Mouse (Mus musculus) midbrain, embryonic 14.5 days (tissue): ENCODE measurements around the gene Aldh9a1. TPM values are rescaled to one million over a fixed set of nuclear protein-coding genes. Genes with fewer than 3 reads are reported as not detected.

Experiments
- ATAC-seq: fragments of 200-750 bp; cut with Nextera tagmentation; 2 replicates; pipeline ENCODE4 v1.8.0; 2017; ENCODE audit warnings: moderate number of reproducible peaks, moderate library complexity; ENCODE audit not compliant: low FRiP score, low TSS enrichment
- DNase-seq: peaks from one replicate; pipeline ENCODE4 v3.0.0-alpha.2; 2015
- H3K27ac ChIP-seq: fragments of 300-500 bp; sonication (generic); replicated peaks from 2 replicates; pipeline ENCODE4 v1.5.1; 2014; ENCODE audit warnings: mild to moderate bottlenecking, low read depth, low read length, moderate library complexity
- H3K27me3 ChIP-seq: fragments of 300-500 bp; sonication (generic); 2 replicates; pipeline ENCODE4 v1.6.1; 2014; ENCODE audit warnings: low read length, control low read depth, mixed read lengths; ENCODE audit not compliant: control insufficient read depth, insufficient read depth
- H3K36me3 ChIP-seq: fragments of 300-500 bp; sonication (generic); 2 replicates; pipeline ENCODE4 v1.6.1; 2014; ENCODE audit warnings: low read length, control low read depth; ENCODE audit not compliant: control insufficient read depth, insufficient read depth
- H3K4me1 ChIP-seq: fragments of 300-500 bp; sonication (generic); 2 replicates; pipeline ENCODE4 v1.6.1; 2014; ENCODE audit warnings: mild to moderate bottlenecking, antibody characterized with exemption, low read length, control low read depth; ENCODE audit not compliant: control insufficient read depth, insufficient read depth
- H3K4me2 ChIP-seq: fragments of 300-500 bp; sonication (generic); 2 replicates; pipeline ENCODE4 v1.6.1; 2014; ENCODE audit warnings: mild to moderate bottlenecking, low read length, moderate library complexity
- H3K4me3 ChIP-seq: fragments of 300-500 bp; sonication (generic); replicated peaks from 2 replicates; pipeline ENCODE4 v1.5.1; 2014; ENCODE audit warnings: low read depth, low read length
- H3K9ac ChIP-seq: fragments of 300-500 bp; sonication (generic); replicated peaks from 2 replicates; pipeline ENCODE4 v1.6.1; 2014; ENCODE audit warnings: mild to moderate bottlenecking, low read length, moderate library complexity
- H3K9me3 ChIP-seq: fragments of 300-500 bp; sonication (generic); 2 replicates; pipeline ENCODE4 v1.6.1; 2016; ENCODE audit warnings: low read length, control low read depth, mixed read lengths; ENCODE audit not compliant: control insufficient read depth
- WGBS: fragments of 180-500 bp; shearing (Covaris S2); extraction: QIAGEN DNeasy Blood & Tissue Kit; methylation state at CpG from one replicate; pipeline ENCODE4 v1.1.7; 2014; 5-methylcytosine and 5-hydroxymethylcytosine counted together
- polyA plus RNA-seq: library from polyadenylated mRNA; unstranded; fragments of >200 nt; fragmentation: Nextera tagmentation; extraction: Ambion mirVana; gene quantifications from 2 replicates; pipeline ENCODE4 v1.2.1, GENCODE M21; 2014

The Aldh9a1 gene
- polyA plus RNA-seq, 1 experiment from 2014 or later, result 28.6 TPM

DNA sequence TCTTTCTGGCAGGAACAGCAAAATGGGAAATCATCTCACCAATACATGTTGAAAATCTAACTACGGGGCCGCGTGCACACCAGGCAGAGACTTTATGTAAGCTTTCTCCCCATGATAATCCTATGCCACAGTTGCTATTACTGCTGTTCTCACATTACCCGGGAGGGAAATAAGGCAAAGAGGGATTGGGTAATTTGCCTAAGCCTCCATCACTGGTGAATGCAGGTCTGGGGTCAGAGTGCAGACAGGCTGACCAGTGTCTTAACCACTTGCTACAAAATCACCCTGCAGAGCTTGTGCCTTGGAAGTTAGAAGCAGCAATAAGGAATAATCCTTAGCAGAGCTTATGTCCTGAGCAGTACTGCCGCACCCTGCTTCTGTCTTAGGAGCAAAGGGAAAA, 35.8 kb downstream of the Aldh9a1 start:
- no peak for DNase-seq
- 33% methylated on average over 5 of the region's 5 CpGs for WGBS

DNA sequence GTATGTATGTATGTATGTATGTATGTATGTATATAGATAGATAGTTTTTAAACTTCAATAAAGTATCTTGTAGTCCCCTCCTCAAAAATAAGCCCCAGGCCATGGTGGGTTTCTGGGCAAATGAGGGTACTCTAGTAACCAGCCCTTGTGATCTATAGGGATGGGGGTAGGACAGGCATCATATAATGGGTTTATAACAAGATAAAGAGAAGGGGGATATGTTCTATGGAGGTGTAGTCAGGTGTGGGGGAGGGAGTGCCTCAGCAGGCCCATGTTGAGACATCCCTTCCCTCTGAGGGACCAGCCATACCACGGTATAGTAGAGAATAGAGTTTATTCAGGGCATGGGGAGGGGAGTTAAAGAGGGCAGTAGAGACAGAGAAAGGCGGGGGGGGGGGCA, 36.7 kb downstream of the Aldh9a1 start:
- Histone ChIP-seq H3K36me3 (no peaks in the 10 kb centered on the region), H3K27ac (no peak overlapping the region), H3K9me3 (no peaks in the 10 kb centered on the region), H3K9ac (no peak overlapping the region), H3K4me2 (no peak overlapping the region), H3K4me1 (no peaks in the 10 kb centered on the region), H3K4me3 (no peak overlapping the region), H3K27me3 (no peaks in the 10 kb centered on the region)
- 60% methylated on average over 2 of the region's 2 CpGs for WGBS
- DNase-seq (no peak), ATAC-seq (no peak)

More for the DNA sequence above, 35.8 kb downstream of the Aldh9a1 start:
- no peaks in the 10 kb centered on the region for H3K27me3 ChIP-seq
- no peaks in the 10 kb centered on the region for H3K9me3 ChIP-seq
- no peaks in the 10 kb centered on the region for H3K36me3 ChIP-seq
- H3K9ac ChIP-seq, result no peak overlapping the region
- H3K27ac ChIP-seq, result no peak overlapping the region
- no peak for ATAC-seq
- no peaks in the 10 kb centered on the region for H3K4me1 ChIP-seq
- H3K4me2 ChIP-seq, result no peak overlapping the region
- no peak overlapping the region for H3K4me3 ChIP-seq

DNA sequence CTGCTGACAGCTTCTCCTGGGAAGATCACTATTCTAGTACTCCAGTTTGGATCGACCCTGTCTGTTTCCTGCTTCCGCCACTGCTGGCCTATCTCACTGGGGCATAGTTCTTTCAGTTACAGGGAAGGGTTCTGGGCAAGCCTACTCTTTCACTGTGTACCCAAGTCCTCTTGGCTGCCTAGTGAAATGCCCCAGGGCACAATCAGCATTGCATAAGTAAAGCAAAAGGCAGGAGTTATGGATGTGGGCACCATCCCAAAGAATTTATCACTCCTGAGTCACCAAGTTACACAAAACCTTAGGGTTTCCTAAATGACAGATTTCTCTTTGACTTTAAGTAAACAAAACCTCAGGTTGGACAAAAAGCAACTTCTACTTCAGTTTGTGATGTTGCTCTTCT, 37.5 kb downstream of the Aldh9a1 start:
- WGBS, result 88% methylated on average over 2 of the region's 2 CpGs
- no peaks in the 10 kb centered on the region for H3K9me3 ChIP-seq
- H3K27me3 ChIP-seq, result no peaks in the 10 kb centered on the region
- no peak overlapping the region for H3K4me3 ChIP-seq
- H3K4me2 ChIP-seq, result no peak overlapping the region
- no peak for DNase-seq
- no peak overlapping the region for H3K27ac ChIP-seq
- H3K36me3 ChIP-seq, result no peaks in the 10 kb centered on the region
- H3K9ac ChIP-seq, result no peak overlapping the region
- H3K4me1 ChIP-seq, result no peaks in the 10 kb centered on the region
- ATAC-seq, result no peak

DNA sequence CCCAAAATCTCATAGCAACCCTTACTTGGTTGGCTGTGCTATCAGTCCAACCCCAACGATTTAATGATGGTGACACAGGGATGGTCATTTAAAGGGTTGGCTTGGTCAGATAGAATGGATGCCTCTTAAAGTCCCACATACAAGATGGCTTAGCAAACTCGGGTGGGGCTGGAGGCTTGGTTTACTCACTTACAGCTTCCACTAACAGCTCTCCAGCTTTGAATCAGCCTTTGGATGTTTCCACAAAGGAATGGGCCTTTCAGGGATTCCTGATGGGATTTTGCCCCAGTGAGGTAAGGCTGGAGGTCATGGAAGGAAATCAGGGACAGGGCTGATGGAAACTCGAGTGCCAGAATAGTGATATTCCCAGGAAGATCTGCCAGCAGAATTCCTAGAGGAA, 38.0 kb downstream of the Aldh9a1 start:
- no peak overlapping the region for H3K9ac ChIP-seq
- DNase-seq, result no peak
- no peak overlapping the region for H3K4me2 ChIP-seq
- no peak for ATAC-seq
- H3K27ac ChIP-seq, result no peak overlapping the region
- H3K9me3 ChIP-seq, result no peaks in the 10 kb centered on the region
- peaks cover 4% of the 10 kb centered on the region for H3K4me1 ChIP-seq
- no peak overlapping the region for H3K4me3 ChIP-seq
- 83% methylated on average over 3 of the region's 3 CpGs for WGBS
- 0 out of 2 replicates have a peak, but pooled peaks cover 4% of the 10 kb centered on the region for H3K27me3 ChIP-seq
- no peaks in the 10 kb centered on the region for H3K36me3 ChIP-seq

DNA sequence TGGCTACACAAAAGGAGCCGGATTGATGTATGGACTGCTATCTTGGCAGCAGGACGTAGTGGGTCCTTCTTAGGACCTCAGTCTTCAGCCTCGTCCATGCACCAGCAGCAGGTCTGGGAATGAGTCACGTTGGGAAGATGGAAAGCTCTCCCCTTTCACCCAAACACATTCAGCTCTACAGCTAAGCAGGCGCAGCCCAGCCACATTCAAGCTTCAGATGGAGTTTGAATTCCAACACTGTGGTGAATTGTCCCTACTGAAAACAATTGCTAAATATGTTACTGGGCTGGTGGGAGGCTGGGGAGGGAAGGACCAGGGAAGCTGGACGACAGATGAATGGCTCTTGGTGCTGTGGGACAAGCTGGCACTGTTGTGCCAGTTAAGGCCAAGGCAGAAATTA, 38.8 kb downstream of the Aldh9a1 start:
- Histone ChIP-seq H3K27me3 (0 out of 2 replicates have a peak, but pooled peaks cover 5% of the 10 kb centered on the region), H3K36me3 (no peaks in the 10 kb centered on the region), H3K9me3 (no peaks in the 10 kb centered on the region), H3K4me1 (peaks cover 10% of the 10 kb centered on the region), H3K4me3 (no peak overlapping the region), H3K9ac (no peak overlapping the region), H3K4me2 (no peak overlapping the region), H3K27ac (no peak overlapping the region)
- DNase-seq (no peak), ATAC-seq (no peak)
- 74% methylated on average over 6 of the region's 6 CpGs for WGBS

DNA sequence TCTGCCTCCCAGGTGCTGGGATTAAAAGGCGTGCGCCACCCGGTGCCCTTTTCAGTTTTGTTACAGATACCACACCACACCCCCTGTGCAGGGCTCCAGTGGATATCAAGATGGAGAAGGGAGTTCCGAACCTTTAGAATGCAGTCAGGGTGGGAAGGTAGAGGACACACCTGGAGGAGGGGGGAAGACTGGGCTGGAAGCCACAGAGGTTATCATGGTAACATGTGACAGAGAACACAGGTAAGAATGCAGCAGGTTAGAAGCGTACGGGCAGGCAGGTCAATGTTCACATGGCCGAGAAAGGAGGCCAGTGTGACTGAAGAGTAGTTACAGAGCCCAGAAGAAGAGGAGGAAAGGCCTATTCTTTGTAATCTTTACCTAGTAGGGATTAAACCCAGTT, 39.8 kb downstream of the Aldh9a1 start:
- no peak overlapping the region for H3K4me2 ChIP-seq
- no peaks in the 10 kb centered on the region for H3K9me3 ChIP-seq
- no peak for ATAC-seq
- 87% methylated on average over 7 of the region's 7 CpGs for WGBS
- H3K27me3 ChIP-seq, result 0 out of 2 replicates have a peak, but pooled peaks cover 5% of the 10 kb centered on the region
- H3K4me3 ChIP-seq, result no peak overlapping the region
- no peak overlapping the region for H3K9ac ChIP-seq
- peaks cover 10% of the 10 kb centered on the region for H3K4me1 ChIP-seq
- DNase-seq, result no peak
- H3K27ac ChIP-seq, result no peak overlapping the region
- H3K36me3 ChIP-seq, result no peaks in the 10 kb centered on the region

DNA sequence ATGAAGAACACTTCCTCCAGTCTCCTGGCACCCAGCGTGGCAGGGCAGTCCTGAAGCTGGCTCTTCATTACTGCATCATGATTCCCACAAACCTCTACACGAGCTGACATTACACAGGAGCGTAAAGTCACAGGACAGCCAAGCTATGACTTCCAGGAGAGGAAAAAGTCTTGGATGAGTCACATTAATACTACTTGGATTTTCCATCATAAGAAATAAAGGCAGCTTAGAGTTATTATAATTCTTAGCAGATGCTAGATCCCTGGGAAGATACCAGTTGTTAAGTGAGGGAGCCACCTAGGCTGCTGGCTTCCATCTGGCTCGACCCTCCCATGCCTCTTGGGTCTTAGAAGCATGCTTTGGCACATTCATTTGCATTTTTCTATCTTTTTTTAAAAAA, 40.6 kb downstream of the Aldh9a1 start:
- WGBS, result 78% methylated on average over 4 of the region's 4 CpGs
- H3K27ac ChIP-seq, result no peak overlapping the region
- no peak overlapping the region for H3K4me2 ChIP-seq
- no peaks in the 10 kb centered on the region for H3K9me3 ChIP-seq
- 0 out of 2 replicates have a peak, but pooled peaks cover 5% of the 10 kb centered on the region for H3K27me3 ChIP-seq
- H3K4me1 ChIP-seq, result peaks cover 10% of the 10 kb centered on the region
- DNase-seq, result no peak
- no peak for ATAC-seq
- H3K36me3 ChIP-seq, result no peaks in the 10 kb centered on the region
- no peak overlapping the region for H3K4me3 ChIP-seq
- H3K9ac ChIP-seq, result no peak overlapping the region

DNA sequence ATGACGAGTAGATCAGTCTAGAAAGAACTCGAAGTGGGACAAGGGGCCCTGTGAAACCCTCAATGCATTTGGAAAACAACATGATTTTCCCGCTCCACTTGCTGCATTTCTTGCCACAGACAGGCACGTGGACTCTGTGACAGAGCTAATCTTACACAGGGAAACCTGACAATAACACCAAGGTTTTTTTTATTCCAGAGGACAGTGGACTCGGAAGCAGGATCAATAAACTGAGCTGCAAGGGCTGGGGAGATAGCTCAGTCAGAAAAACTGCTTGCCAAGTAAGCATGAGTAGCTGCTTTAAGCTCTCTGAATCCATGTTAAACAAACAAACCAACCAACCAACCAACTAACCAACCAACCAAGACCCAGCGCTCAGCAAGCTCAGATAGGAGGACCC, 41.5 kb downstream of the Aldh9a1 start:
- no peak for DNase-seq
- Histone ChIP-seq H3K4me3 (no peak overlapping the region), H3K36me3 (no peaks in the 10 kb centered on the region), H3K4me1 (peaks cover 10% of the 10 kb centered on the region), H3K27me3 (0 out of 2 replicates have a peak, but pooled peaks cover 5% of the 10 kb centered on the region), H3K9ac (no peak overlapping the region), H3K4me2 (no peak overlapping the region), H3K9me3 (no peaks in the 10 kb centered on the region), H3K27ac (no peak overlapping the region)
- 76% methylated on average over 6 of the region's 6 CpGs for WGBS
- no peak for ATAC-seq

DNA sequence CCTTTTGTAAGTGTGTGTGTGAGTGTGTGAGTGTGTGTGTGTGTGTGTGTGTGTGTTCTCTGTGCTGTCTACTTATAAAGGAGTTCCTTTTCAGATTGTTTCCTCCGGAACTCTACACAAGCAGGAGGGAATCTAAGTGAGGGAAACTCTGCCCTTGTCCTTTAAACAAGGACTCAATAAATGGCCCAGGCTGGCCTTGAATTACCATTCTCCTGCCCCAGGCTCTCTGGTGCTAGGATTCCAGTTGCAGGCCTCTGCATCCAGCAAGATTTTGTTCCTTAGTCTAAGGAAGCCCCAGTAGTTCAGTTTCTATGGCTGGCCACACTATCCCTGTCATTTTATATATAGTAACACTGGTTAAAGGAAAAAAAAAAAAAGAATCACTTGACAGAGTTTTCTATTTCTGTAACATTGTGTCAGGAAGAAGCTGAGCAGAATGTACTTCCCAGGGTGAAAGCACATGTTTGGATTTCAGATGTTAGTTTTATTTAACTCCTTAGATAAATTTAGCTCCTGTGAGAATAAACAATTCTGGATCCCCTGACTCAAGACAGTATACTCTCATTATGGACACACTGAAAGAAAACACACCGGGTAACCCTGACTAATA, 42.3 kb downstream of the Aldh9a1 start:
- DNase-seq, result no peak
- 53% methylated on average over 2 of the region's 2 CpGs for WGBS

More for the DNA sequence above, 42.3 kb downstream of the Aldh9a1 start:
- no peak overlapping the region for H3K27ac ChIP-seq
- H3K27me3 ChIP-seq, result 0 out of 2 replicates have a peak, but pooled peaks cover 5% of the 10 kb centered on the region
- peaks cover 10% of the 10 kb centered on the region for H3K4me1 ChIP-seq
- peak overlapping the region; percentile 67; the same call in 1 of the 2 replicates for H3K9ac ChIP-seq
- H3K36me3 ChIP-seq, result no peaks in the 10 kb centered on the region
- no peaks in the 10 kb centered on the region for H3K9me3 ChIP-seq
- peak overlapping the region; percentile 69 for H3K4me3 ChIP-seq
- H3K4me2 ChIP-seq, result peak overlapping the region; percentile 85
- no peak for ATAC-seq
